Mouse (Mus musculus): Measurements from ENCODE around the gene C130074G19Rik. TPM values are rescaled to one million over a fixed set of nuclear protein-coding genes. Genes with fewer than 3 reads are reported as not detected.

The C130074G19Rik gene
- polyA plus RNA-seq, 1 experiment from 2014 or later: 2.0 TPM

DNA sequence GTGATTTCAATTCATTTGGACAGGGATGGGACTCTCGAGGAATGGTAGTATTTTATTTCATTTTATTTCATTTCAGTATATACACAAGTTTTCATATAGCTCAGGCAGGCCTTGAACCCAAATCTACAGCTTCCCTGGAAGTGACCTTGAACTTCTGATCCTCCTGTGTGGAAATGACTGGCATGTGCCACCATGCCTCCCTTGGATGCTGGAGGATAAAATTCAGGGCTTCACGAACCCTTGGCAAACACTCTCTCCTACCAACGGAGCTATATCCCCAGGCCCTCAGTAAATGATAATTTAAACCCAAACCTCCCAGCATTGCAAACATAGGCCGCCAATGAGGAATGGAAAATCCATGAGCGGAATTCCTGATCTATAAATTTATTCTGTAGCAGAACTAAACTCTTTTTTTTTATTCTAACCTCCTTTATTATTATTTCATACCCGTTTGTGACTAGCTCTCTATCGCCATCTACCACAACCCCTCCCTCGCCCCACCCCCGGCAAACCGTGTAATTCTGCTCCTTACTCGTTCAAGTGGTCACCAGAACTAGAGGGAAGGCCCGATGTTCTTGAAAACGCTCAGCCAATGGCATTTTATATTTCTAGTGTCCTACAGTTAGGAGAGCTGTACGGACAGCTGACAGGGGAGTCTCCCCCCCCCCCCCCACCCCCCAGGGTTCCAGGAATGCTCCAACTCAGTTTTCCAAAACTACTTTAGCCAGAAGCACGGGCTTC is 38.5 kb downstream of the C130074G19Rik start:
- peak overlapping the region; percentile 86 for H3K27ac ChIP-seq (ENCODE audit: low read depth, low read length)
- DNase-seq (ENCODE audit: low spot score): peak; percentile 56
- ATAC-seq (replicated peaks; ENCODE audit: low FRiP score): no peak

DNA sequence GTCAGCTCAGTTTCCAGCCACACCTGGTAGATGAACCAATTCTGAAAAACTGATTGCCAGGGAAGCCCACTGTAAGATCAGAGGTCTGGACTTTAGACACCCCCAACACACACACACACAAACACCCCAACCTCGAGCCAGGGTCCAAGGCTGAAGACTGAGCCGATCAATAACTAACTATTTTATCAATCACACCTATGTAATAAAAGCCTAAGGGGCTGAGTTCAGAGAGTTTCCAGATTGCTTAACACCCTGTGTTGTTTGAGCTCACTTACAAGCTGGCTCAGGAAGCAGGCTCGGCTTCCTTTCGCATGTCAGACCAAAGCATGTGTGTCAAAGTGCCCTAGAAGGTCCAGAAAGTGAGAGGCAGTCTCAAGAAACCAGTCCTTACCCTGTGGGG is 45.4 kb downstream of the C130074G19Rik start:
- Histone ChIP-seq H3K4me2 (no peak overlapping the region), H3K27me3 (replicated peaks; ENCODE audit: control insufficient read depth, insufficient read depth, low read length) (no peaks in the 10 kb centered on the region), H3K4me3 (ENCODE audit: low read depth, low read length) (no peak overlapping the region), H3K9me3 (ENCODE audit: control insufficient read depth, low read length) (no peaks in the 10 kb centered on the region), H3K27ac (ENCODE audit: low read depth, low read length) (no peak overlapping the region), H3K36me3 (ENCODE audit: control insufficient read depth, insufficient read depth, low read length) (peaks cover 35% of the 10 kb centered on the region), H3K4me1 (replicated peaks; ENCODE audit: control insufficient read depth, insufficient read depth, low read length) (peaks cover 10% of the 10 kb centered on the region; the same call in 1 of the 2 replicates), H3K9ac (ENCODE audit: low read depth, low read length) (no peak overlapping the region)
- WGBS: 68% methylated on average over 4 of the region's 4 CpGs
- ATAC-seq (replicated peaks; ENCODE audit: low FRiP score): no peak
- no peak for DNase-seq (ENCODE audit: low spot score)

More for the DNA sequence above, 38.5 kb downstream of the C130074G19Rik start:
- Histone ChIP-seq H3K4me1 (replicated peaks; ENCODE audit: control insufficient read depth, insufficient read depth, low read length) (peaks cover 29% of the 10 kb centered on the region), H3K9me3 (ENCODE audit: control insufficient read depth, low read length) (no peaks in the 10 kb centered on the region), H3K27me3 (replicated peaks; ENCODE audit: control insufficient read depth, insufficient read depth, low read length) (no peaks in the 10 kb centered on the region), H3K9ac (ENCODE audit: low read depth, low read length) (peak overlapping the region; percentile 95), H3K4me3 (ENCODE audit: low read depth, low read length) (peak overlapping the region; percentile 91), H3K36me3 (ENCODE audit: control insufficient read depth, insufficient read depth, low read length) (peaks cover 14% of the 10 kb centered on the region), H3K4me2 (peak overlapping the region; percentile 95)
- 17% methylated on average over 15 of the region's 15 CpGs for WGBS

DNA sequence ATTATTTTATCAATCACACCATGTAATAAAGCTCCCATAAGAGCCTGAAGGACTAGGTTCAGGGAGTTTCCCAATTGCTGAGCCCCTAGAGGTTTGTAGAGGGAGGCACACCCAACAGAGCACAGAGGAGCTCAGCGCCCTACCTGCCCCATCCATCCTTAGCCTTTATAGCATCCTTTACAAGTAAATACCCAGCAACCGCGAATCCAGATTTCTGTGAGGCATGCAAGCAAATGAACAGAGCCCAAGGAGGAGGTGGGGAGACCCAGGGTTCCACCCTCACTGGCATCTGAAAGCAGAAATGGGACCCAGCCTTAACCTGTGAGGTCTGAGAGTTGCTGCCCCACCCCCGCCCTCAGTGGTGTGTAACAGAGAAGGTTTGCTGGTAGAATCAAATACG is 46.7 kb downstream of the C130074G19Rik start:
- no peak overlapping the region for H3K4me2 ChIP-seq
- H3K36me3 ChIP-seq (ENCODE audit: control insufficient read depth, insufficient read depth, low read length): peaks cover 48% of the 10 kb centered on the region
- ATAC-seq (replicated peaks; ENCODE audit: low FRiP score) (no peak), DNase-seq (ENCODE audit: low spot score) (no peak)
- H3K27ac ChIP-seq (ENCODE audit: low read depth, low read length): no peak overlapping the region
- no peak overlapping the region for H3K9ac ChIP-seq (ENCODE audit: low read depth, low read length)
- H3K4me3 ChIP-seq (ENCODE audit: low read depth, low read length): no peak overlapping the region
- no peaks in the 10 kb centered on the region for H3K9me3 ChIP-seq (ENCODE audit: control insufficient read depth, low read length)
- H3K27me3 ChIP-seq (replicated peaks; ENCODE audit: control insufficient read depth, insufficient read depth, low read length): no peaks in the 10 kb centered on the region
- peaks cover 3% of the 10 kb centered on the region; the same call in 1 of the 2 replicates for H3K4me1 ChIP-seq (replicated peaks; ENCODE audit: control insufficient read depth, insufficient read depth, low read length)
- 77% methylated on average over 5 of the region's 5 CpGs for WGBS

DNA sequence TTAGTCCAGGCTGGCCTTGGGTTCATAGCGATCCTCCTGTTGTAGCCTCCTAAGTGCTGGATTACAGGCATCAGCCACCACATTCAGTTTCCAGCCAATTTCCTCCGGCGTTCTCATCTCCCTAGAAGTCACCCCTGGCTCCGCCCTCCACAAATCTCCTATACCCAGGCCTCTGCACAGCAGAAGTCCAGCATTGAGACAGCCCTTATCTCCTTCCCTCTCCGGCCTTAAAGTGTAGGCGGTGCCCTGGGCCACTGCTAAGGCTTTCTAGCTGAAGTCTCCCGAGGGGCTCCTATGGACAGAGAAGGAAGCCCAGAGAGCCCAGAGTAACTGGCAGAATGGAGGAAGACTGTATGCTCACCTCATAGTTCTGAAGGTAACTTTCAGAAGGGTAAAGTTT is 49.5 kb downstream of the C130074G19Rik start:
- 65% methylated on average over 7 of the region's 7 CpGs for WGBS
- H3K9ac ChIP-seq (ENCODE audit: low read depth, low read length): no peak overlapping the region
- no peak overlapping the region for H3K4me2 ChIP-seq
- H3K9me3 ChIP-seq (ENCODE audit: control insufficient read depth, low read length): no peaks in the 10 kb centered on the region
- no peak for DNase-seq (ENCODE audit: low spot score)
- peaks cover 3% of the 10 kb centered on the region; the same call in 1 of the 2 replicates for H3K4me1 ChIP-seq (replicated peaks; ENCODE audit: control insufficient read depth, insufficient read depth, low read length)
- no peaks in the 10 kb centered on the region for H3K27me3 ChIP-seq (replicated peaks; ENCODE audit: control insufficient read depth, insufficient read depth, low read length)
- H3K4me3 ChIP-seq (ENCODE audit: low read depth, low read length): no peak overlapping the region
- peak; percentile 56; the same call in 1 of the 2 replicates for ATAC-seq (replicated peaks; ENCODE audit: low FRiP score)
- H3K36me3 ChIP-seq (ENCODE audit: control insufficient read depth, insufficient read depth, low read length): peaks cover 49% of the 10 kb centered on the region
- no peak overlapping the region for H3K27ac ChIP-seq (ENCODE audit: low read depth, low read length)

DNA sequence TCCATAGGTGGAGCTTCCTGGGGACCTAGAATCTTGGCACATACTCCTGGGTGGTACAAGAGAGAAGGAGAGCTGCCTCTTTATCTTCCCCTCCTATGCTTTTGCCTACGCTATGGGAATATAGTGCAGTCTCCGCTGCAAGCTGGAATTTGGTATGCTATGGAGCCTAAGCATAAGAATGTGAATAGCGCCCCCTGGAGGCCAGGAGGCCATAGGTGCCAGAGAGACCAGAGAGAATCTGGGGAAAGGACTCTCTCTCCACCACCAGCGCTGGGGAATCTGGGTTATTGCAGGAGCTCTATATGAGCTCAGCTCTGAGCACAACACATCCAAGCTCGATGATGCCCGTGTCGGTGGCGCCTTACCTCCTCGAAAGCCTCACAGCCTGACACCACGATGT is 50.8 kb downstream of the C130074G19Rik start:
- Histone ChIP-seq H3K36me3 (ENCODE audit: control insufficient read depth, insufficient read depth, low read length) (peaks cover 47% of the 10 kb centered on the region), H3K9ac (ENCODE audit: low read depth, low read length) (no peak overlapping the region)
- no peak for ATAC-seq (replicated peaks; ENCODE audit: low FRiP score)

DNA sequence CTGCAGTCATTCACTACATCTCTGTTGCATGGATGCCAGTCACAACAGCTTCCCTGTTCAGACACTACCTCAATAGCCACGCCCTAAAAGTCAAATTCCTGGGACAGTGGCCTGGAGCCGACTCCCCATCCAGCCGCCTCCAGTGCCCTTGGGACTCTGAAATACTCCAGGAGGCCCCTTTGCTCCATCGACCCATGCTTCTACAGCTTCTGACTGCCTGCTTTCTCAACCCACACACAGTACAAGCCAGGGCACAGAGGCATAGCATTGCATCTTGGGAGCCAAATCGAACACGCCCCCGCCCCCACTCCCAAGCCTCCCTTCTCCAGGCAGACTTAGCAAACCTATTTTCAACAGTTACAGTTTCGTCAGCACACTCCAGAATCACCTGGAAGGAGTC is 53.1 kb downstream of the C130074G19Rik start:
- Histone ChIP-seq H3K4me2 (no peak overlapping the region), H3K36me3 (ENCODE audit: control insufficient read depth, insufficient read depth, low read length) (peaks cover 38% of the 10 kb centered on the region), H3K27ac (ENCODE audit: low read depth, low read length) (no peak overlapping the region), H3K27me3 (replicated peaks; ENCODE audit: control insufficient read depth, insufficient read depth, low read length) (no peaks in the 10 kb centered on the region), H3K9me3 (ENCODE audit: control insufficient read depth, low read length) (no peaks in the 10 kb centered on the region), H3K4me1 (replicated peaks; ENCODE audit: control insufficient read depth, insufficient read depth, low read length) (peaks cover 6% of the 10 kb centered on the region), H3K4me3 (ENCODE audit: low read depth, low read length) (no peak overlapping the region), H3K9ac (ENCODE audit: low read depth, low read length) (no peak overlapping the region)
- no peak for DNase-seq (ENCODE audit: low spot score)
- ATAC-seq (replicated peaks; ENCODE audit: low FRiP score): no peak
- WGBS: 88% methylated on average over 8 of the region's 8 CpGs

More for the DNA sequence above, 50.8 kb downstream of the C130074G19Rik start:
- Histone ChIP-seq H3K4me2 (no peak overlapping the region), H3K9me3 (ENCODE audit: control insufficient read depth, low read length) (no peaks in the 10 kb centered on the region), H3K27me3 (replicated peaks; ENCODE audit: control insufficient read depth, insufficient read depth, low read length) (no peaks in the 10 kb centered on the region), H3K27ac (ENCODE audit: low read depth, low read length) (no peak overlapping the region), H3K4me3 (ENCODE audit: low read depth, low read length) (no peak overlapping the region), H3K4me1 (replicated peaks; ENCODE audit: control insufficient read depth, insufficient read depth, low read length) (peaks cover 1% of the 10 kb centered on the region)
- DNase-seq (ENCODE audit: low spot score): no peak
- 81% methylated on average over 10 of the region's 10 CpGs for WGBS

DNA sequence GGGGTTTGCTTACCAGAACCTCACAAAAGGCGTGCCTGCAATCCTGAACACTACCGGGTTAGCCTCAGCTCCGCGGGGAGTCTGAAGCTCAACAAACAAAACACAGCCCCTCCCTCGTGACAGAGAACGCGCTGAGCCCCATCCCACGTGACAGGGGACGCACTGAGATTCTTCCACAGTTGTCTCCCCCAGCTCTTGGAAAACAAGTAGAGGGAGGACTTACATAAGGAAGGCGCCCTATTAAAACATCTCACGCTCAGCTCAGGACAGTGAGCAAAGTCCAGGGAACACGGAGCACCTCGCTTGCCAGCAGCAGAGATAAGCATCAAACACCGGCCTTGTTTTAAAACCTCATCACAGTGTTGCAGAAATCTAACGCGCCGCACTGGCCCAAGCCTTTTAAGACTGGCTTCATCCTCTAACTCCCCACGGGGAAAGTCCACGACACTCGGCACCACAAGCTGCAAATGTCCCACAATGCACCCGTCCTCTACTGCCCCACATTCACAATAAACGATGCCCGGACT is 55.8 kb downstream of the C130074G19Rik start:
- Histone ChIP-seq H3K27ac (ENCODE audit: low read depth, low read length) (peak overlapping the region; percentile 34; the same call in 1 of the 2 replicates), H3K4me3 (ENCODE audit: low read depth, low read length) (0 out of 2 replicates have a peak overlapping the region, but pooled peaks have one; percentile 4), H3K4me2 (peak overlapping the region; percentile 39)

DNA sequence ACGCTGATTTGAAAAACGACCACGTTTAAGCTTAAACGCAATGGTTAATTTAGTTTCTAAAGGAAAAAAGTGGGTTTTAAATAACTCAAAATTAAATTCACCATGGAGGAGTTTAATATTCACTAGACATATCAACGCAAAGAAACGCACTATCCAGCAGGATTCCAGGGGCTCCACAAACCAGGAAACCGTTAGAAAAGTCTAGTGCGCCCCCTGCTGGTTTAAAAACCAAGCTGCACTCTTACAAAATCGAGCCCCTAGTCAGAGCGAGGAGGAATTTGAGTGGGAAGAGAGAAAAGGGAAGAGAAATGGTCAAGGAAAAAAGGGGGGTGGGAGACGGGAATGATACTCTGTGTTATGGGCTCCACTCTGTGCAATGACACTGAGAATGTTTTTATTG is 57.9 kb downstream of the C130074G19Rik start:
- DNase-seq (ENCODE audit: low spot score) (no peak), ATAC-seq (replicated peaks; ENCODE audit: low FRiP score) (no peak)
- Histone ChIP-seq H3K9ac (ENCODE audit: low read depth, low read length) (no peak overlapping the region), H3K4me1 (replicated peaks; ENCODE audit: control insufficient read depth, insufficient read depth, low read length) (peaks cover 12% of the 10 kb centered on the region), H3K9me3 (ENCODE audit: control insufficient read depth, low read length) (no peaks in the 10 kb centered on the region), H3K4me2 (peak overlapping the region; percentile 54), H3K27ac (ENCODE audit: low read depth, low read length) (no peak overlapping the region), H3K4me3 (ENCODE audit: low read depth, low read length) (no peak overlapping the region), H3K36me3 (ENCODE audit: control insufficient read depth, insufficient read depth, low read length) (peaks cover 10% of the 10 kb centered on the region), H3K27me3 (replicated peaks; ENCODE audit: control insufficient read depth, insufficient read depth, low read length) (no peaks in the 10 kb centered on the region)
- 22% methylated on average over 11 of the region's 11 CpGs for WGBS

More for the DNA sequence above, 55.8 kb downstream of the C130074G19Rik start:
- H3K27me3 ChIP-seq (replicated peaks; ENCODE audit: control insufficient read depth, insufficient read depth, low read length): no peaks in the 10 kb centered on the region
- 38% methylated on average over 23 of the region's 23 CpGs for WGBS
- peaks cover 24% of the 10 kb centered on the region for H3K36me3 ChIP-seq (ENCODE audit: control insufficient read depth, insufficient read depth, low read length)
- H3K9me3 ChIP-seq (ENCODE audit: control insufficient read depth, low read length): no peaks in the 10 kb centered on the region
- H3K4me1 ChIP-seq (replicated peaks; ENCODE audit: control insufficient read depth, insufficient read depth, low read length): peaks cover 12% of the 10 kb centered on the region
- no peak for DNase-seq (ENCODE audit: low spot score)
- no peak overlapping the region for H3K9ac ChIP-seq (ENCODE audit: low read depth, low read length)
- ATAC-seq (replicated peaks; ENCODE audit: low FRiP score): no peak
